Comparison of ENCODE assay signal across 8 mouse cellular contexts in the genomic region with DNA sequence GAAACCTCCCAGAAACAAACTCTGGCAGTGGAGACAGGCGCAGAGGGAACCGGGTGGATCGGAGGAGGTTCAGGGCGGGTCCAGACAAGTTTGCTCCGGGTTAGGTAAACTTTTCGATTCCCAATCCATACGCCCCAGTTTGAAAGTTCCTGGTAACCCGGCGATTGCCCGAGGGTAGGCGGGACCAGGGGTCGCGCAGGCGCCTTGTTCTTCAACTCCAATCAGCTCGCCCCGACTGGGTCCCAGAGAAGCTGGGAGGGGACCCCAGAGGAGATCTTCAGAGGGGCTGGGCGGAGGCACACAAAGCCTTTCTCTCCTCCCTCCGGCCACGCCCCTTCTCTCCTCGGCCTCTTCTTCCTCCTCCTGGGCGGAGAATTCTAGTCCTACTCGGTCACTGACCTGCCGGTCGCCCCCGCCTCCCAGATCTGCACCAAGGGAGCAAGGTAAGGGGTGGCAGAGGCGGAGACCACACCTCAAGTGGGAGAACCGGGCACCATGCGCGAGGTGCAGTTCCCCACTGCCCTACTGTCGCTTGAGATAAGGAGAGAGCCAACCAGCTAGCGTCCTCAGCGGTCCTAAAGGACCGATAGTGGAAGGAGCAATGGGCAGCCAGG. TPM values are rescaled to one million over a fixed set of nuclear protein-coding genes. Genes with fewer than 3 reads are reported as not detected.
DNase-seq lines count a peak whose midpoint lies in the region; ATAC-seq and TF ChIP-seq lines count a peak whose summit lies in the region.

Rin2 (plus strand) TSS at position 74 of the 614 bp plus-strand sequence.

- H3K36me3 ChIP-seq in forebrain, postnatal 0 days (ENCODE audit: insufficient read depth) = no peaks in the 10 kb centered on the region
- no peaks in the 10 kb centered on the region for H3K36me3 ChIP-seq in lung, postnatal 0 days (ENCODE audit: insufficient read depth, low read length)

- H3K4me1 ChIP-seq in forebrain, postnatal 0 days (ENCODE audit: insufficient read depth) = 0 out of 2 replicates have a peak, but pooled peaks cover 6% of the 10 kb centered on the region
- H3K4me1 ChIP-seq in lung, postnatal 0 days (ENCODE audit: insufficient read depth, low read depth, low read length) = peaks cover 3% of the 10 kb centered on the region; the same call in 1 of the 2 replicates

- H3K4me3 ChIP-seq in forebrain, postnatal 0 days (ENCODE audit: low read depth, low read length) = peak within 1 kb of the TSS; percentile 56
- peak within 1 kb of the TSS; percentile 76 for H3K4me3 ChIP-seq in lung, postnatal 0 days (ENCODE audit: low read depth, low read length)

- peak; percentile 96 for DNase-seq in R1 (ENCODE audit: low read depth, low spot score)
- peak; percentile 4 for DNase-seq in cerebellum, adult 11 months
- peak; percentile 44 for DNase-seq in forebrain, postnatal 0 days
- peak; percentile 74 for DNase-seq in heart, postnatal 4 days
- peak; percentile 18 for DNase-seq in layer of hippocampus, adult 9-11 months
- DNase-seq in lung, postnatal 0 days (ENCODE audit: low spot score) = peak; percentile 89
- peak; percentile 62 for DNase-seq in ovary, postnatal 14 days (ENCODE audit: low spot score)
- DNase-seq in urinary bladder, postnatal 4 days (ENCODE audit: low spot score in 2 of 2) = peak; percentile 77 to 81

- no peak within 1 kb of the TSS for H3K27ac ChIP-seq in forebrain, postnatal 0 days (ENCODE audit: low read depth, low read length)
- peak within 1 kb of the TSS; percentile 86 for H3K27ac ChIP-seq in lung, postnatal 0 days (ENCODE audit: low read length)

- TF ChIP-seq CTCF in forebrain, postnatal 0 days (IDR thresholded peaks at IDR 0.05; ENCODE audit: low read depth) = no peak
- no peak for TF ChIP-seq CTCF in lung, postnatal 0 days (IDR thresholded peaks at IDR 0.05)

- H3K4me2 ChIP-seq in forebrain, postnatal 0 days (ENCODE audit: low read depth) = peak within 1 kb of the TSS; percentile 96
- peak within 1 kb of the TSS; percentile 94 for H3K4me2 ChIP-seq in lung, postnatal 0 days (replicated peaks; ENCODE audit: low read depth, low read length)

- H3K9me3 ChIP-seq in forebrain, postnatal 0 days (ENCODE audit: low read length) = no peaks in the 10 kb centered on the region
- H3K9me3 ChIP-seq in lung, postnatal 0 days (ENCODE audit: low read length) = no peaks in the 10 kb centered on the region

- under 1% methylated on average over 33 of the region's 33 CpGs for WGBS in forebrain, postnatal 0 days
- WGBS in lung, postnatal 0 days = under 1% methylated on average over 23 of the region's 33 CpGs

- peak; percentile 78 for ATAC-seq in forebrain, postnatal 0 days
- peak; percentile 76 for ATAC-seq in lung, postnatal 0 days

- peak within 1 kb of the TSS; percentile 46 for H3K9ac ChIP-seq in forebrain, postnatal 0 days
- H3K9ac ChIP-seq in lung, postnatal 0 days (replicated peaks; ENCODE audit: low read depth) = peak within 1 kb of the TSS; percentile 56

- no peaks in the 10 kb centered on the region; the same call in 1 of the 2 replicates for H3K27me3 ChIP-seq in forebrain, postnatal 0 days (ENCODE audit: insufficient read depth, low read length)
- H3K27me3 ChIP-seq in lung, postnatal 0 days (replicated peaks; ENCODE audit: insufficient read depth, low read length) = no peaks in the 10 kb centered on the region

- no peak for TF ChIP-seq EP300 in lung, postnatal 0 days (IDR thresholded peaks at IDR 0.05)

RNA-seq across cellular contexts. Expression of gene Rin2, which starts in this region (rescaled TPM):
- 8.2 and 12.7 TPM in 2 replicates for total RNA-seq in forebrain, postnatal 0 days (2014; rRNA removed)
- polyA plus RNA-seq in forebrain, postnatal 0 days (2015; fragmentation: Nextera tagmentation; extraction: Ambion mirVana) = 6.9 and 9.9 TPM in 2 replicates
- total RNA-seq in heart, postnatal 4 days (2021) = 10 to 100 TPM; 17.3 to 20.6 TPM
- 50.3 and 55.2 TPM in 2 replicates for polyA plus RNA-seq in lung, postnatal 0 days (2015; fragmentation: Nextera tagmentation; extraction: Ambion mirVana)

Comparison
In these comparisons a context has a peak if more than half of its experiments do, and no peak if none do; other contexts are left out.
1. DNase-seq: peak in every context shown above with its lines; median percentile 96 in R1; 89 in lung, postnatal 0 days; 79 in urinary bladder, postnatal 4 days; 74 in heart, postnatal 4 days; 62 in ovary, postnatal 14 days; 44 in forebrain, postnatal 0 days; 18 in layer of hippocampus, adult 9-11 months; 4 in cerebellum, adult 11 months.